Mouse (Mus musculus) ES-E14 (cell line): ENCODE measurements at regions not wholly inside any gene's neighbourhood (a gene's known extent, or its start where the extent isn't known, plus 50 kb on each side); places are given as distances from the start of the nearest gene placed in this dataset.

Source experiments
- DNase-seq: peaks from one replicate; pipeline ENCODE4 v3.0.0-alpha.2; 2013; ENCODE audit warnings: low read depth, low spot score
- H3K27ac ChIP-seq: 2 replicates; pipeline ENCODE4 v1.5.1; 2012; ENCODE audit warnings: low read depth, mild to moderate bottlenecking, low read length, moderate library complexity, mixed read lengths; ENCODE audit not compliant: poor library complexity, insufficient read depth, severe bottlenecking
- H3K36me3 ChIP-seq: 2 replicates; pipeline ENCODE4 v1.6.1; 2012; ENCODE audit warnings: mild to moderate bottlenecking, low read length, moderate library complexity, mixed read lengths; ENCODE audit not compliant: control insufficient read depth, poor library complexity, insufficient read depth, severe bottlenecking
- H3K4me1 ChIP-seq, 2 experiments: fragments of 150-350 bp in 1 of 2; sonication (generic) in 1 of 2; 2 replicates each; pipeline ENCODE4 v1.6.1; 2012; ENCODE audit warnings: low read length in 2 of 2, mild to moderate bottlenecking in 1 of 2, mixed read lengths in 1 of 2; ENCODE audit not compliant: control insufficient read depth in 2 of 2, insufficient read depth in 2 of 2, poor library complexity in 1 of 2
- H3K4me3 ChIP-seq, 2 experiments: fragments of 150-350 bp in 1 of 2; sonication (generic) in 1 of 2; 2 replicates each; pipeline ENCODE4 v1.5.1; 2012; ENCODE audit warnings: low read length in 2 of 2, low read depth in 1 of 2, mild to moderate bottlenecking in 1 of 2, mixed read lengths in 1 of 2; ENCODE audit not compliant: insufficient read depth in 1 of 2, poor library complexity in 1 of 2, severe bottlenecking in 1 of 2
- H3K9ac ChIP-seq: 2 replicates; pipeline ENCODE4 v1.6.1; 2012; ENCODE audit warnings: low read depth, mild to moderate bottlenecking, low read length, mixed read lengths; ENCODE audit not compliant: poor library complexity, insufficient read depth, severe bottlenecking
- H3K9me3 ChIP-seq: fragments of 150-350 bp; sonication (generic); 2 replicates; pipeline ENCODE4 v1.6.1; 2012; ENCODE audit warnings: low read depth, mild to moderate bottlenecking, low read length; ENCODE audit not compliant: control insufficient read depth, insufficient read depth
- CHD2 ChIP-seq: IDR thresholded peaks from 2 replicates; pipeline ENCODE4 v1.6.1; 2014; ENCODE audit warnings: mild to moderate bottlenecking, low read depth, low read length, inconsistent platforms
- HCFC1 ChIP-seq: IDR thresholded peaks from 2 replicates; pipeline ENCODE4 v1.6.1; 2012; ENCODE audit warnings: low read length, inconsistent platforms, borderline replicate concordance; ENCODE audit not compliant: insufficient read depth
- MAFK ChIP-seq: IDR thresholded peaks from 2 replicates; pipeline ENCODE4 v1.6.1; 2014; ENCODE audit warnings: mild to moderate bottlenecking, low read depth, low read length, inconsistent platforms; ENCODE audit not compliant: insufficient read depth
- ZC3H11A ChIP-seq: IDR thresholded peaks from 2 replicates; pipeline ENCODE4 v1.6.1; 2012; ENCODE audit warnings: low read depth, mild to moderate bottlenecking, inconsistent platforms, low read length, borderline replicate concordance
- ZNF384 ChIP-seq: IDR thresholded peaks from 2 replicates; pipeline ENCODE4 v1.6.1; 2012; ENCODE audit warnings: low read depth, low read length, inconsistent platforms
- in situ Hi-C, 2 experiments: fragments of 600-800 bp; cut with MboI; formaldehyde crosslinking; loops; one replicate each; pipeline ENCODE4 v1.15.1; 2025; ENCODE audit warnings: low sequenced_read_pairs in 2 of 2, inconsistent platforms in 1 of 2; ENCODE audit not compliant: unreplicated experiment in 2 of 2

DNA sequence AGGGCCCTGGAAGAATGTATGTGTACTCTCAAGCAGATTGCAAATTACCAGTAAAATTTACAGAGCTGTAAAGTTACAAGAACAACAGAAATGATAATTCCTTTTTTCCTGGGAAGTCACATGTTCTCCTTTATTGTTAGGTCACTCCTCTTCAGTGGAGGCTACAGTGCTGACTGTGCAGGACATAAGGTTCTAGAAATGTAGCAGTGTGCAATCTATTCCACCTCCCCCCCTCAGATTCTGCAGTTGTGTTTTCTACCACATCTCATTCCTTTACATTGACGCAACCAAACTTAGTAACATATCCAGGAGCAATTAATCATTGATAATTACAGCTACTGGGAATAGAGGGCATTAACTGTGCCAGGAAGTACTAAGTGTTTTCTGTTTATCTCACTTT lies 385.3 kb upstream of the Tnc start:
- in situ Hi-C loops, result no loop called here
- Histone ChIP-seq H3K9ac (no peak overlapping the region), H3K27ac (no peak overlapping the region), H3K4me3 (no peak overlapping the region), H3K9me3 (no peaks in the 10 kb centered on the region), H3K36me3 (no peaks in the 10 kb centered on the region), H3K4me1 (no peaks in the 10 kb centered on the region)
- TF ChIP-seq ZC3H11A (no peak), HCFC1 (no peak), ZNF384 (no peak), MAFK (no peak), CHD2 (no peak)
- DNase-seq, result no peak

DNA sequence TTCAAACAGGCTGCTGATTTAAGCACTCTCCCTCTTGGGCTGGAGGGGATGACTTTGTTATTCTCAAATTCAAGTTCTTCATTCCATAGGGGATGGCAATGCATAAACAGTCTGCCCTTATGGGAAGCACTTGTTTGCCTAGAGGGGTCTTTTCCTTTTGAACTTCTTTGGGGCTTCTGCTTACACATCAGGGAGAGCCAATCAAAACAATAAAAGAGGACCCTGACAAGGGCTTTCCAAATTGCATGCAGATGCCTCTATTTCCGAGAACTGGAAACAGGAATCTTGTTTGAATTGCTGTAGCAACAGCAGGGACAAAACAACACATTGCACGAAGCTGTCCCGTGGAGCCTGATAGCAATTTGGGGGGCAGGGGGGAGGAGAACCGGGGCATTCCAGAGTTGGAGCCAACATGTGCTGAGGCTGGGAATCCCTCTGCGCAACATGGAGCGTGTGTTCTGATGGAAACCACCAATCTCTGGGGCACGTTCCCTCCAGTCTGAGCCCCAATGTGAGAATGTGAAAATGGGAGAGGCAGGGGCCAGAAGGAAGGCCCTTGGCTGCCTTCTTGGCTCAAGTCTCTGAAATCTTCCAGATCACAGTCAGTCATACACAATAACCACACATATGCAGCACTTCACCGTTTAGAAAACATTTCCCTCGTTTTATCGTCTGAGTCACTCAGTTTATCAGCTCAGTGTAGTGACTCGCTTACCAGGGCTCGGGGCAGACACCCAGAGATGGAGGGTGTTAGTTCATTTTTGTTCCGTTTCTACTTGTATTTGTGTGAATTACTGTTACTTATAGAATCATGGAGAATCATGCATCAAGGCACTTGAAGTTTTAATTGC lies 391.2 kb upstream of the Tnc start:
- H3K36me3 ChIP-seq, result no peaks in the 10 kb centered on the region
- no peak overlapping the region for H3K4me3 ChIP-seq
- in situ Hi-C loops, result no loop called here
- H3K9me3 ChIP-seq, result no peaks in the 10 kb centered on the region
- no peaks in the 10 kb centered on the region for H3K4me1 ChIP-seq
- DNase-seq, result no peak
- H3K27ac ChIP-seq, result no peak overlapping the region
- H3K9ac ChIP-seq, result no peak overlapping the region
- no peak for TF ChIP-seq ZC3H11A
- TF ChIP-seq MAFK, result no peak
- no peak for TF ChIP-seq ZNF384
- no peak for TF ChIP-seq HCFC1
- TF ChIP-seq CHD2, result no peak

GRCm38 (mm10) chr4:64451442-64451841 lies 404.6 kb upstream of the Tnc start:
- no peaks in the 10 kb centered on the region for H3K9me3 ChIP-seq
- H3K27ac ChIP-seq, result no peak overlapping the region
- H3K4me1 ChIP-seq, result no peaks in the 10 kb centered on the region
- DNase-seq, result no peak
- no peak overlapping the region for H3K4me3 ChIP-seq
- in situ Hi-C loops, result no loop called here
- H3K9ac ChIP-seq, result no peak overlapping the region
- H3K36me3 ChIP-seq, result no peaks in the 10 kb centered on the region
- TF ChIP-seq ZNF384 (no peak), MAFK (no peak), HCFC1 (no peak), CHD2 (no peak), ZC3H11A (no peak)

DNA sequence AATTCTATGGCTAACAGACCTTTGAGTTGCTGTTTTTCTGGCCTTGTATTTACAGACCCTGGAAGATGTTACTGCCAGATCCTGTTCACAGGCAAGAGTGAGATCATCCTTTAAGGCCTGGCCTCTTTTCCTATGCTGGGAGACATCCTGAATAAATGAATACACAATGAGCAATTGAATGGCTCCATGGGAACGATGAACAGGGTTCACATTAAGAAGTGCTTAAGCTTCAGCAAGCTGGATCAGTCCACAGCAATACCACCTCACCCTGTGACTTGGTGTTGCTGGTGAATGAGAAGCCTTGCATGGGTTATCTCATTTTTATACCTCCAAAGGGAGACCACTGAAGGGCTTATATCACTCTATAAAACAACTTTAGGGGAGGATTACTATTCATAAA lies 405.1 kb upstream of the Tnc start:
- Histone ChIP-seq H3K4me1 (no peaks in the 10 kb centered on the region), H3K36me3 (no peaks in the 10 kb centered on the region), H3K9me3 (no peaks in the 10 kb centered on the region), H3K9ac (no peak overlapping the region), H3K4me3 (no peak overlapping the region), H3K27ac (no peak overlapping the region)
- no peak for TF ChIP-seq HCFC1
- no peak for TF ChIP-seq ZNF384
- no peak for TF ChIP-seq ZC3H11A
- no peak for TF ChIP-seq MAFK
- TF ChIP-seq CHD2, result no peak
- DNase-seq, result no peak
- in situ Hi-C loops, result no loop called here
